23 mouse cellular contexts compared by ENCODE assay signal in genomic region chr6:125484721-125485120, GRCm38 (mm10). TPM values are rescaled to one million over a fixed set of nuclear protein-coding genes. Genes with fewer than 3 reads are reported as not detected.
DNase-seq lines count a peak whose midpoint lies in the region.
"Had no signal": no experiment of that assay in that cellular context is flagged by ENCODE, and none has a peak within 500 bp of the region (broad histone marks: within the 10 kb centered on the region; RNA-seq: fewer than 3 reads in every experiment).

No protein-coding gene starts in this region.

- H3K27ac ChIP-seq in heart, embryonic 10.5 days, result peak overlapping the region; percentile 49; the same call in 1 of the 2 replicates
- H3K27ac ChIP-seq: embryonic facial prominence, embryonic 10.5 days; forebrain, embryonic 12.5 days; hindbrain, embryonic 13.5 days; midbrain, embryonic 12.5 days; neural tube, embryonic 13.5 days had no signal

- no peak for DNase-seq in heart, embryonic 10.5 days (ENCODE audit: low spot score)
- no peak for DNase-seq in heart, postnatal 10 days
- peak; percentile 5 for DNase-seq in MN1 (ENCODE audit: low spot score)
- DNase-seq in yolk sac, embryonic 10.5 days (ENCODE audit: low spot score), result peak; percentile 51
- no peak for DNase-seq in frontal cortex, postnatal 10 days (ENCODE audit: low spot score in 2 of 2)
- DNase-seq in layer of hippocampus, adult 8-10 months (ENCODE audit: low spot score in 2 of 2), result no peak
- DNase-seq: adrenal gland, postnatal 14 days; cerebellum, adult 18-20 months; cerebellum, postnatal 10 days; gastrocnemius, postnatal 14 days; heart, postnatal 4 days; kidney, adult 9 months; kidney, postnatal 10 days; left cerebral cortex, postnatal 4 days; lung, adult 18-20 months; thymus, postnatal 4 days had no signal

- H3K9me3 ChIP-seq in heart, embryonic 10.5 days, result no peaks in the 10 kb centered on the region
- no peaks in the 10 kb centered on the region for H3K9me3 ChIP-seq in megakaryocyte, embryonic 14.5 days
- H3K9me3 ChIP-seq: embryonic facial prominence, embryonic 10.5 days; embryonic facial prominence, embryonic 15.5 days; forebrain, embryonic 12.5 days; hindbrain, embryonic 13.5 days; midbrain, embryonic 12.5 days; neural tube, embryonic 13.5 days had no signal

- H3K27me3 ChIP-seq in heart, embryonic 10.5 days (ENCODE audit: insufficient read depth, poor library complexity, severe bottlenecking), result peaks cover 29% of the 10 kb centered on the region
- no peaks in the 10 kb centered on the region for H3K27me3 ChIP-seq in megakaryocyte, embryonic 14.5 days (replicated peaks)
- H3K27me3 ChIP-seq: embryonic facial prominence, embryonic 15.5 days; forebrain, embryonic 12.5 days; hindbrain, embryonic 13.5 days; midbrain, embryonic 12.5 days; neural tube, embryonic 13.5 days had no signal

- intact Hi-C loops in heart, postnatal 10 days (cut with DNase I), result no loop called here

- H3K36me3 ChIP-seq in heart, embryonic 10.5 days, result no peaks in the 10 kb centered on the region
- peaks cover 76% of the 10 kb centered on the region for H3K36me3 ChIP-seq in megakaryocyte, embryonic 14.5 days (replicated peaks; ENCODE audit: low read length)
- H3K36me3 ChIP-seq: embryonic facial prominence, embryonic 10.5 days; embryonic facial prominence, embryonic 15.5 days; forebrain, embryonic 12.5 days; hindbrain, embryonic 13.5 days; midbrain, embryonic 12.5 days; neural tube, embryonic 13.5 days had no signal

- peaks cover 74% of the 10 kb centered on the region for H3K4me1 ChIP-seq in heart, embryonic 10.5 days
- peaks cover 99% of the 10 kb centered on the region for H3K4me1 ChIP-seq in megakaryocyte, embryonic 14.5 days

- no peak overlapping the region for H3K4me3 ChIP-seq in heart, embryonic 10.5 days
- H3K4me3 ChIP-seq in megakaryocyte, embryonic 14.5 days (replicated peaks), result peak overlapping the region; percentile 47
- H3K4me3 ChIP-seq: embryonic facial prominence, embryonic 10.5 days; embryonic facial prominence, embryonic 15.5 days; forebrain, embryonic 12.5 days; hindbrain, embryonic 13.5 days; midbrain, embryonic 12.5 days; neural tube, embryonic 13.5 days had no signal

- 89% methylated on average over 2 of the region's 2 CpGs for WGBS in heart, embryonic 10.5 days

RNA-seq across cellular contexts. Expression of gene Cd9, which starts 9.9 kb away (rescaled TPM):
- polyA plus RNA-seq in heart, embryonic 10.5 days (2016; fragmentation: Nextera tagmentation; extraction: Ambion mirVana), result 70.2 and 73.2 TPM in 2 replicates
- 10 to 100 TPM; 77.7 to 79.8 TPM for total RNA-seq in heart, postnatal 10 days (2021)
- polyA plus RNA-seq in megakaryocyte, embryonic 14.5 days (2012; ENCODE audit: insufficient read depth, low replicate concordance), result 24.2 and 52.6 TPM in 2 replicates
- total RNA-seq in layer of hippocampus, adult 8-10 months (2022), result 100 to 1,000 TPM in 2 of 4 experiments, 10 to 100 TPM in 2; 57.4 to 211 (median 129) TPM

Comparison
In these comparisons a context has a peak if more than half of its experiments do, and no peak if none do; other contexts are left out.
1. DNase-seq: peak in MN1 (single experiment) and yolk sac, embryonic 10.5 days (single experiment); none in heart, embryonic 10.5 days (single experiment), heart, postnatal 10 days (0 of 2), frontal cortex, postnatal 10 days (0 of 2) and layer of hippocampus, adult 8-10 months (0 of 2).